Mouse (Mus musculus) midbrain, postnatal 0 days (tissue): ENCODE data around the gene Rps6kb2. TPM values are rescaled to one million over a fixed set of nuclear protein-coding genes. Genes with fewer than 3 reads are reported as not detected.
A peak's percentile ranks its signal among the peaks of the same experiment; 100 is the strongest.

ENCODE experiments used
- ATAC-seq: fragments of 200-750 bp; cut with Nextera tagmentation; 2 replicates; pipeline ENCODE4 v1.8.0; 2017; ENCODE audit warnings: moderate number of reproducible peaks, mild to moderate bottlenecking, moderate TSS enrichment, moderate library complexity; ENCODE audit not compliant: low FRiP score
- DNase-seq: peaks from one replicate; pipeline ENCODE4 v3.0.0-alpha.2; 2015; ENCODE audit warnings: low spot score
- H3K27ac ChIP-seq: fragments of 300-500 bp; sonication (generic); 2 replicates; pipeline ENCODE4 v1.5.1; 2014; ENCODE audit warnings: low read depth, mild to moderate bottlenecking, low read length, mixed read lengths
- H3K27me3 ChIP-seq: fragments of 300-500 bp; sonication (generic); 2 replicates; pipeline ENCODE4 v1.6.1; 2014; ENCODE audit warnings: low read length, control low read depth, mixed read lengths; ENCODE audit not compliant: insufficient read depth
- H3K36me3 ChIP-seq: fragments of 300-500 bp; sonication (generic); 2 replicates; pipeline ENCODE4 v1.6.1; 2014; ENCODE audit warnings: low read length, control low read depth, mixed read lengths; ENCODE audit not compliant: insufficient read depth
- H3K4me1 ChIP-seq: fragments of 300-500 bp; sonication (generic); 2 replicates; pipeline ENCODE4 v1.6.1; 2014; ENCODE audit warnings: mild to moderate bottlenecking, control low read depth, antibody characterized with exemption, low read length, mixed read lengths; ENCODE audit not compliant: insufficient read depth
- H3K4me2 ChIP-seq: fragments of 300-500 bp; sonication (generic); 2 replicates; pipeline ENCODE4 v1.6.1; 2014; ENCODE audit warnings: low read depth, mild to moderate bottlenecking, low read length, mixed read lengths; ENCODE audit not compliant: poor library complexity, severe bottlenecking
- H3K4me3 ChIP-seq: fragments of 300-500 bp; sonication (generic); 2 replicates; pipeline ENCODE4 v1.5.1; 2014; ENCODE audit warnings: low read depth, mild to moderate bottlenecking, low read length, moderate library complexity
- H3K9ac ChIP-seq: fragments of 300-500 bp; sonication (generic); replicated peaks from 2 replicates; pipeline ENCODE4 v1.6.1; 2014; ENCODE audit warnings: mild to moderate bottlenecking, low read length, moderate library complexity, mixed read lengths; ENCODE audit not compliant: poor library complexity, severe bottlenecking
- H3K9me3 ChIP-seq: fragments of 300-500 bp; sonication (generic); 2 replicates; pipeline ENCODE4 v1.6.1; 2016; ENCODE audit warnings: low read length, control low read depth
- CTCF ChIP-seq: IDR thresholded peaks from 2 replicates; pipeline ENCODE4 v1.5.1; 2016; ENCODE audit warnings: antibody characterized with exemption, mild to moderate bottlenecking
- WGBS: fragments of 180-500 bp; shearing (Covaris S2); extraction: QIAGEN DNeasy Blood & Tissue Kit; methylation state at CpG from one replicate; pipeline ENCODE4 v1.1.7; 2014; 5-methylcytosine and 5-hydroxymethylcytosine counted together
- polyA plus RNA-seq: library from polyadenylated mRNA; unstranded; fragments of >200 nt; fragmentation: Nextera tagmentation; extraction: Ambion mirVana; gene quantifications from 2 replicates; pipeline ENCODE4 v1.2.1, GENCODE M21; 2015
- total RNA-seq: library from RNA; depleted of rRNA; stranded (reverse); fragments of >200 nt; gene quantifications from 2 replicates; pipeline ENCODE4 v1.2.3, GENCODE M21; 2014

The Rps6kb2 gene
- total and polyA plus RNA-seq, 2 experiments from 2014 or later, result 23.5 to 62.8 TPM

DNA sequence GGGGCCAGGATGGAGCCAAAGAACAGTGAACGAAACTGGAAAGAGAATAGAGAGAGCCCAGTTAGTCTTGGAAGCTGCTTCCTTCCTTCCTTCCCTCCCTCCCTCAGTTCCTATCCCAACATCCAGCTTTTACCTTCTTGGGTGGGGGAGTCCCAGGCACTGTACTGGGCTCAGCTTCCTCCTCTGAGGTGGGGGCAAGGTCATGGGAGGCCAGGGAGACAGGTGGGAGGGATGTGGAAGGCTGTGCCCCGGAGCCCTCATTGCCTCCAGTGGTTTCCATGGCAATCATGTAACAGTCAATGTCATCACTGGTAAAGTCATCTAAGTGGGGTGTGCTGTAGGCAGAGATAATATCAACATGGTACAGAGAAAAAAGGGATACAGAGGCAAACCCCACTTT is 32.9 kb upstream of the Rps6kb2 start:
- Histone ChIP-seq H3K27me3 (no peaks in the 10 kb centered on the region), H3K27ac (no peak overlapping the region), H3K4me3 (no peak overlapping the region), H3K9me3 (no peaks in the 10 kb centered on the region), H3K9ac (no peak overlapping the region), H3K4me1 (peaks cover 16% of the 10 kb centered on the region), H3K36me3 (peaks cover 42% of the 10 kb centered on the region), H3K4me2 (no peak overlapping the region)
- no peak for DNase-seq
- no peak for ATAC-seq
- 73% methylated on average over 2 of the region's 2 CpGs for WGBS
- TF ChIP-seq CTCF, result no peak

DNA sequence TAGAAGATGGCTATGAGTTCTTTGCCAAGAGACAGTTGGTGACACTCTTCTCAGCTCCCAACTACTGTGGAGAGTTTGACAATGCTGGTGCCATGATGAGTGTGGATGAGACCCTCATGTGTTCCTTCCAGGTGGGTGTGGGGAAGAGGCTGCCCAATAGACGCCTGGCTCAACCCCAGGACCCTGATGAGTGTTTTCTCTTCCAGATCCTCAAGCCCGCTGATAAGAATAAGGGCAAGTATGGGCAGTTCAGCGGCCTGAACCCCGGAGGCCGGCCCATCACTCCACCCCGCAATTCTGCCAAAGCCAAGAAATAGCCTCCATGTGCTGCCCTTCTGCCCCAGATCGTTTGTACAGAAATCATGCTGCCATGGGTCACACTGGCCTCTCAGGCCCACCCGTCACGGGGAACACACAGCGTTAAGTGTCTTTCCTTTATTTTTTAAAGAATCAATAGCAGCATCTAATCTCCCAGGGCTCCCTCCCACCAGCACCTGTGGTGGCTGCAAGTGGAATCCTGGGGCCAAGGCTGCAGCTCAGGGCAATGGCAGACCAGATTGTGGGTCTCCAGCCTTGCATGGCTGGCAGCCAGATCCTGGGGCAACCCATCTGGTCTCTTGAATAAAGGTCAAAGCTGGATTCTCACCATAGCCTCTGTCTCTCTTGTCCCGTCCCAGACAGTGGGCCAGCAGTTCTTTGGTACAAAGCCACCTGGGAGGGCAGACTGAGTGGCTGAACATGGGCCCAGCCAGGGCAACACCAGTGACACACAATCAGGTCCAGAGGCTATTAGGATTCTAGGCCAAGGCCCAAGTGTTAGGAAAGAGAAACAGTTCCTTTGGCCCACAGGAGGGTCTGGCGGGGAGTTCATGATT is 31.9 kb upstream of the Rps6kb2 start:
- no peak overlapping the region for H3K27ac ChIP-seq
- 71% methylated on average over 12 of the region's 12 CpGs for WGBS
- H3K36me3 ChIP-seq, result peaks cover 42% of the 10 kb centered on the region
- H3K4me2 ChIP-seq, result no peak overlapping the region
- ATAC-seq, result no peak
- peaks cover 10% of the 10 kb centered on the region for H3K4me1 ChIP-seq
- peak; percentile 81 for DNase-seq
- H3K9ac ChIP-seq, result no peak overlapping the region
- no peaks in the 10 kb centered on the region for H3K27me3 ChIP-seq
- TF ChIP-seq CTCF, result no peak
- no peak overlapping the region for H3K4me3 ChIP-seq
- H3K9me3 ChIP-seq, result no peaks in the 10 kb centered on the region

DNA sequence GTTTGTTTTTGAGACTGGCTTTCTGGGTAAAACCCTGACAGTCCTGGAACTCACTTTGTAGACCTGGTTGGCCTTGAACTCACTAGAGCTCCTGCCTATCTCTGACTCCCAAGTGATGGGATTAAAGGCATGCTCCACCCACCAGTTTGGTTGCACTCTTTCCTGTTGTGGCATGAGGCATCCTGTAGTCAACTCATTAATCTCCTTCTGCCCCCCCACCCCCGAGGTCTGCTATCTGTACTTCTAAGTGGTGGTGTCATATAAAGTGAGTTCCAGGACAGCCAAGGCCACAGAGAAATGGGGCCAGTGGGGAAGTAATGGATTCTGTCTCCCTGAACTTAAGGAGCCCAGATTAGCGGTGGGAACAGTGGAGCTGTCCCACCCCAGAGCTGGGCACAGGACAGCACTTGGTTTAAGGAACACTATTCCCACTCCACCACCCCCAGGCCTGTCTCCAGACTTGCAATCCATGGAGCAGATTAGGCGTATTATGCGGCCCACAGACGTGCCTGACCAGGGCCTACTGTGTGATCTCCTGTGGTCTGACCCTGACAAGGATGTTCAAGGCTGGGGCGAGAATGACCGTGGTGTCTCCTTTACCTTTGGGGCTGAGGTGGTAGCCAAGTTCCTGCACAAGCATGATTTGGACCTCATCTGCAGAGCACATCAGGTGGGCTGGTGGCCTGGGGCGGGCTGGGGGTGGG is 31.0 kb upstream of the Rps6kb2 start:
- ATAC-seq (no peak), DNase-seq (no peak)
- Histone ChIP-seq H3K27me3 (no peaks in the 10 kb centered on the region), H3K9ac (no peak overlapping the region), H3K4me3 (no peak overlapping the region), H3K27ac (no peak overlapping the region), H3K4me2 (no peak overlapping the region), H3K36me3 (peaks cover 38% of the 10 kb centered on the region), H3K9me3 (no peaks in the 10 kb centered on the region), H3K4me1 (peaks cover 10% of the 10 kb centered on the region)
- WGBS, result 90% methylated on average over 8 of the region's 8 CpGs
- no peak for TF ChIP-seq CTCF

DNA sequence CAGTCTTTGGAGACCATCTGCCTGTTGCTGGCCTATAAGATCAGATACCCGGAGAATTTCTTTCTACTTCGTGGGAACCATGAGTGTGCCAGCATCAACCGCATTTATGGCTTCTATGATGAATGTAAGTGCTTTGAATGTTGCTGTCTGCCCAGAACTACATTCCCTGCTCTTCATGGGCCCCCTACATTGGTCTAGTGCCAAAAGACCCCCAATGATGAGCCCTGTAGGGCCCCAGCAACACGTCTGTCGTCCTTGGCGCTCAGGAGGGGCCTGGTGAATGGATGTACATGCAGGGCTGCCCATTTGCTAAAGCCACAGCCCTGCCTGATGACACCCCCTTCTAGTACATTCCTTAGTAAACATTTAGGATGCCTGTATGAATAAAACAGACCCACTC is 30.0 kb upstream of the Rps6kb2 start:
- Histone ChIP-seq H3K36me3 (peaks cover 36% of the 10 kb centered on the region), H3K4me2 (peak overlapping the region; percentile 88), H3K4me3 (peak overlapping the region; percentile 94), H3K27me3 (no peaks in the 10 kb centered on the region), H3K27ac (peak overlapping the region; percentile 94; the same call in 1 of the 2 replicates), H3K9me3 (no peaks in the 10 kb centered on the region), H3K4me1 (peaks cover 10% of the 10 kb centered on the region), H3K9ac (peak overlapping the region; percentile 100)
- no peak for DNase-seq
- TF ChIP-seq CTCF, result no peak
- no peak for ATAC-seq
- WGBS, result 51% methylated on average over 6 of the region's 6 CpGs

DNA sequence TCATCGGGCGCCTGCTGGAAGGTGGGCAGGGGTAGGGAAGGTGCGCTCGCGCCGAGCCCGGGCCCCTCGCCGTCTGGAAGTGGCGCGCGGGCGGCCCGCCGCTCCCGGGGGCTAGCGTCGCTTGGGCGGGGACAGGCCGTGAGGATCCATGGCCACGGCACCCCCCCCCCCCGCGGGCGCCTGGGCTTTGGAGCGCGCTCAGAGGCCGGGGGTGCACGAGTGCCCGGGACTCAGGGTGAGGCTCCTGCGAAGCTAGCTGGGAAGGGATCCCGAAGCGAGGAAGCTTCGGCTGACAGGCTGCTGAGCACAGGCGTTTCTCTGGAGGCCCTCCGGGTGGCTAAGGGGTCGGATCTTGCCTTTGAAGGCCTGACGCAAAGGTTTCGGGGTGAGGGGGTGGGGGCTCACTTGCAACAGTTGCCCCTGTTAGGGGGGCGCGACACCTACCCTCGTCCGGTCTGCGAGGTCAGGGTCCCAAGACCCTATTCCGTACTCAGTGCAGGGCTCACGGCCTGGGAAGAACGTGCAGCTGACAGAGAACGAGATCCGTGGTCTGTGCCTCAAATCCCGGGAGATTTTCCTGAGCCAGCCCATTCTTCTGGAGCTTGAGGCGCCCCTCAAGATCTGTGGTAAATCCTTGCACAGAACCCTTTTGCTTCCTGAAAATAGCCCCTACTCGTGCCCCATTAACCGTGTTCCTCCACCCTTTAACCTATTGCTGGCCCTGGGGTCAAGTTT is 29.3 kb upstream of the Rps6kb2 start:
- no peaks in the 10 kb centered on the region for H3K9me3 ChIP-seq
- peak overlapping the region; percentile 88 for H3K4me2 ChIP-seq
- H3K36me3 ChIP-seq, result peaks cover 36% of the 10 kb centered on the region
- peaks cover 10% of the 10 kb centered on the region for H3K4me1 ChIP-seq
- H3K9ac ChIP-seq, result peak overlapping the region; percentile 100
- under 1% methylated on average over 48 of the region's 52 CpGs for WGBS
- ATAC-seq, result peak; percentile 44
- peak overlapping the region; percentile 94 for H3K4me3 ChIP-seq
- TF ChIP-seq CTCF, result no peak
- no peaks in the 10 kb centered on the region for H3K27me3 ChIP-seq
- peak; percentile 58 for DNase-seq
- peak overlapping the region; percentile 94 for H3K27ac ChIP-seq
